Mouse (Mus musculus) stomach, adult 2 months (tissue): ENCODE results near the gene Acp6. TPM values are rescaled to one million over a fixed set of nuclear protein-coding genes. Genes with fewer than 3 reads are reported as not detected.

Source experiments
- polyA plus RNA-seq: library from polyadenylated mRNA; depleted of rRNA; stranded (reverse); fragments of >200 nt; gene quantifications from 2 replicates; pipeline ENCODE4 v1.2.3, GENCODE M21; 2012; rRNA removed

Acp6 gene
- 9.3 and 10.6 TPM in 2 replicates for polyA plus RNA-seq

DNA sequence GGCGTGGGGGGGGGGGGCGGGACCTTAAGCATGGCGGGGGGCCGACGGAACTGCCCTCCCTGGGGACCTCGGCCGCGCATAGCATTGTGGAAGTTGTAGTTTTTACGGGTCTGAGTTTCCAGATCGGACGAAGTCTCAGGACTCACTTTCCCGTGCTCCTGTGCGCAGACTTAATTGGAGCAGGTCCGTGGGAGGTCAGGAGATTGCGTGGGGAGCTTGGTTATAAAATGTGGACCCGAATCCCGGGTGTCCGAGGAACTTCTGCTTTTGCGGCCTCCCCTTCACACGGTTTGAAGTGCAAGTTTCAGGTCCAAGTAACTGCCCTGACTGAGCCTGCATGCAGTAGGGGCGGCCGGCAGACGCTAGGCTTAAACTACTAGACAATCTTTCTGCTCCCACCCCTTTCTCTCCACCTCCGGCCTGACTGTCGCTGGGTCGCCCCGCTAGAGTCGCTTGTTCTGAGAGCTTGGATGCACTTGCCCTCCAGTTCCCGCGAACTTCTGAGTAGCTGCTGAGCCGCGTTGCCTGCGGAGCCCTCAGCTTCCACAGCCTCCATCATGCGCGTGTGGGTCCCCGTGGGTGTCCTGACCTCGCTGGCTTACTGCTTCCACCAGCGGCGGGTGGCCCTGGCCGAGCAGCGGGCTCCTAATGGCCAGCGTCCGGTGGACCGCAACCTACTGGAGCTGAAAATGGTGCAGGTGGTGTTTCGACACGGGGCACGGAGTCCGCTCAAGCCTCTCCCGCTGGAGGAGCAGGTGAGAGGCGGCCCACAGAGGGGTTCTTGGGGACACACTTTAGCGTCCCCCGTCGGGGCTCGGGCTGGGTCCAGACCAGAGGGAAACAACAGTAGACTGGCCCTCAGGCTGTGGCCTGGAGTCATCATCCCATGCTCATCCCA lies at the start of gene Acp6:
TSS of gene Acp6 (plus strand) at position 167 of the 898 bp plus-strand sequence.

Other genes starting within 250 kb of the Acp6 start
- not detected in 2 replicates for gene Gja8, start 232.8 kb upstream of the Acp6 start, polyA plus RNA-seq
- gene Bcl9, start 139.1 kb downstream of the Acp6 start, polyA plus RNA-seq, result 5.9 and 6.0 TPM in 2 replicates